Mouse (Mus musculus) MEL (cell line): ENCODE measurements around the gene Olfr854. TPM values are rescaled to one million over a fixed set of nuclear protein-coding genes. Genes with fewer than 3 reads are reported as not detected.

Source experiments
- DNase-seq: peaks from one replicate; pipeline ENCODE4 v3.0.0; 2011; ENCODE audit warnings: low read depth, low spot score
- H3K27ac ChIP-seq: 2 replicates; pipeline ENCODE4 v1.5.1; 2012; ENCODE audit warnings: low read depth, mild to moderate bottlenecking, control low read depth, low read length, moderate library complexity; ENCODE audit not compliant: control insufficient read depth
- H3K27me3 ChIP-seq, 2 experiments: fragments of 150-350 bp in 1 of 2; sonication (generic) in 1 of 2; 2 replicates each; pipeline ENCODE4 v1.6.1; 2012; ENCODE audit warnings: low read length in 2 of 2, mild to moderate bottlenecking in 2 of 2, improper control_type of control experiment in 1 of 2, moderate library complexity in 1 of 2; ENCODE audit not compliant: insufficient read depth in 2 of 2, control insufficient read depth in 1 of 2
- H3K36me3 ChIP-seq, 2 experiments: 2 replicates each; pipeline ENCODE4 v1.6.1; 2012 to 2014; ENCODE audit warnings: low read length in 2 of 2, improper control_type of control experiment in 1 of 2, inconsistent platforms in 1 of 2, mild to moderate bottlenecking in 1 of 2; ENCODE audit not compliant: insufficient read depth in 2 of 2, control insufficient read depth in 1 of 2
- H3K4me1 ChIP-seq, 2 experiments: fragments of 150-350 bp in 1 of 2; sonication (generic) in 1 of 2; 2 replicates each; pipeline ENCODE4 v1.6.1; 2012; ENCODE audit warnings: low read length in 2 of 2, improper control_type of control experiment in 1 of 2, mild to moderate bottlenecking in 1 of 2; ENCODE audit not compliant: insufficient read depth in 2 of 2, control insufficient read depth in 1 of 2
- H3K4me3 ChIP-seq, 2 experiments: fragments of 150-350 bp in 1 of 2; sonication (generic) in 1 of 2; 2 replicates each; pipeline ENCODE4 v1.5.1; 2012; ENCODE audit warnings: low read depth in 2 of 2, low read length in 2 of 2, mild to moderate bottlenecking in 2 of 2, moderate library complexity in 2 of 2, control low read depth in 1 of 2, improper control_type of control experiment in 1 of 2; ENCODE audit not compliant: control insufficient read depth in 1 of 2, insufficient read depth in 1 of 2
- H3K79me2 ChIP-seq: 2 replicates; pipeline ENCODE4 v1.6.1; 2012; ENCODE audit warnings: mild to moderate bottlenecking, low read length, moderate library complexity; ENCODE audit not compliant: control insufficient read depth, poor library complexity, insufficient read depth
- H3K9ac ChIP-seq: 2 replicates; pipeline ENCODE4 v1.6.1; 2012; ENCODE audit warnings: low read depth, mild to moderate bottlenecking, control low read depth, low read length, moderate library complexity; ENCODE audit not compliant: control insufficient read depth, poor library complexity, severe bottlenecking
- H3K9me3 ChIP-seq: fragments of 150-350 bp; sonication (generic); replicated peaks from 2 replicates; pipeline ENCODE4 v1.6.1; 2012; ENCODE audit warnings: mild to moderate bottlenecking, low read length, improper control_type of control experiment, moderate library complexity; ENCODE audit not compliant: insufficient read depth
- BHLHE40 ChIP-seq: IDR thresholded peaks from 2 replicates; pipeline ENCODE4 v1.6.1; 2012; ENCODE audit warnings: low read depth, mild to moderate bottlenecking, inconsistent platforms, low read length, improper control_type of control experiment, borderline replicate concordance
- CHD1 ChIP-seq: IDR thresholded peaks from 2 replicates; pipeline ENCODE4 v1.6.1; 2012; ENCODE audit warnings: low read depth, mild to moderate bottlenecking, inconsistent platforms, low read length, improper control_type of control experiment
- CHD2 ChIP-seq: IDR thresholded peaks from 2 replicates; pipeline ENCODE4 v1.6.1; 2011; ENCODE audit warnings: low read length, improper control_type of control experiment
- CTCF ChIP-seq, 3 experiments: IDR thresholded peaks in 2 of 3; conservative IDR thresholded peaks in 1 of 3; 2 replicates each; pipeline ENCODE4 v1.5.1; 2011 to 2012; ENCODE audit warnings: low read length in 3 of 3, low read depth in 2 of 3, mild to moderate bottlenecking in 2 of 3, improper control_type of control experiment in 1 of 3, inconsistent platforms in 1 of 3, mixed read lengths in 1 of 3, moderate library complexity in 1 of 3; ENCODE audit not compliant: control insufficient read depth in 1 of 3, insufficient read depth in 1 of 3, poor library complexity in 1 of 3, severe bottlenecking in 1 of 3
- E2F4 ChIP-seq: IDR thresholded peaks from 2 replicates; pipeline ENCODE4 v1.6.1; 2011; ENCODE audit warnings: low read depth, low read length, improper control_type of control experiment, borderline replicate concordance
- ELF1 ChIP-seq: IDR thresholded peaks from 2 replicates; pipeline ENCODE4 v1.6.1; 2014; ENCODE audit warnings: low read depth, mild to moderate bottlenecking, inconsistent platforms, low read length, improper control_type of control experiment, moderate library complexity
- EP300 ChIP-seq, 2 experiments: IDR thresholded peaks; 2 replicates each; pipeline ENCODE4 v1.6.1; 2011; ENCODE audit warnings: improper control_type of control experiment in 2 of 2, low read length in 2 of 2, low read depth in 1 of 2, mild to moderate bottlenecking in 1 of 2
- GABPA ChIP-seq: IDR thresholded peaks from 2 replicates; pipeline ENCODE4 v1.6.1; 2012; ENCODE audit warnings: low read depth, mild to moderate bottlenecking, inconsistent platforms, low read length, improper control_type of control experiment, moderate library complexity
- JUND ChIP-seq: IDR thresholded peaks from 2 replicates; pipeline ENCODE4 v1.6.1; 2011; ENCODE audit warnings: low read depth, mild to moderate bottlenecking, improper control_type of control experiment, low read length
- MAX ChIP-seq: IDR thresholded peaks from 2 replicates; pipeline ENCODE4 v1.6.1; 2011; ENCODE audit warnings: low read length, improper control_type of control experiment
- MEF2A ChIP-seq: IDR thresholded peaks from 2 replicates; pipeline ENCODE4 v1.6.1; 2014; ENCODE audit warnings: low read depth, mild to moderate bottlenecking, inconsistent platforms, low read length, improper control_type of control experiment; ENCODE audit not compliant: poor library complexity, insufficient replicate concordance, severe bottlenecking; ENCODE audit errors: extremely low read depth
- MXI1 ChIP-seq: IDR thresholded peaks from 2 replicates; pipeline ENCODE4 v1.6.1; 2011; ENCODE audit warnings: mild to moderate bottlenecking, low read depth, low read length, improper control_type of control experiment
- MYB ChIP-seq: IDR thresholded peaks from 2 replicates; pipeline ENCODE4 v1.6.1; 2011; ENCODE audit warnings: mild to moderate bottlenecking, low read depth, low read length, improper control_type of control experiment
- POLR2A ChIP-seq, 2 experiments: IDR thresholded peaks; 2 replicates each; pipeline ENCODE4 v1.6.1; 2011 to 2012; ENCODE audit warnings: low read length in 2 of 2, mild to moderate bottlenecking in 2 of 2, control low read depth in 1 of 2, improper control_type of control experiment in 1 of 2, low read depth in 1 of 2, moderate library complexity in 1 of 2; ENCODE audit not compliant: control insufficient read depth in 1 of 2, insufficient read depth in 1 of 2, poor library complexity in 1 of 2
- POLR2AphosphoS2 ChIP-seq: IDR thresholded peaks from 2 replicates; pipeline ENCODE4 v1.6.1; 2011; ENCODE audit warnings: low read length, improper control_type of control experiment
- POLR2AphosphoS5 ChIP-seq: IDR thresholded peaks from 2 replicates; pipeline ENCODE4 v1.6.1; 2012; ENCODE audit warnings: low read depth, borderline replicate concordance, mild to moderate bottlenecking, inconsistent platforms, low read length, moderate library complexity, mixed read lengths
- RAD21 ChIP-seq: IDR thresholded peaks from 2 replicates; pipeline ENCODE4 v1.6.1; 2011; ENCODE audit warnings: mild to moderate bottlenecking, low read depth, low read length, improper control_type of control experiment
- RCOR1 ChIP-seq: IDR thresholded peaks from 2 replicates; pipeline ENCODE4 v1.6.1; 2012; ENCODE audit warnings: low read depth, mild to moderate bottlenecking, inconsistent platforms, low read length, improper control_type of control experiment
- SIN3A ChIP-seq: IDR thresholded peaks from 2 replicates; pipeline ENCODE4 v1.6.1; 2012; ENCODE audit warnings: low read length, improper control_type of control experiment, inconsistent platforms
- TAL1 ChIP-seq: IDR thresholded peaks from 2 replicates; pipeline ENCODE4 v1.6.1; 2012; ENCODE audit warnings: mild to moderate bottlenecking, inconsistent platforms, low read length, moderate library complexity, mixed read lengths
- TCF12 ChIP-seq: IDR thresholded peaks from 2 replicates; pipeline ENCODE4 v1.6.1; 2014; ENCODE audit warnings: low read depth, mild to moderate bottlenecking, inconsistent platforms, low read length, improper control_type of control experiment, moderate library complexity
- UBTF ChIP-seq: IDR thresholded peaks from 2 replicates; pipeline ENCODE4 v1.6.1; 2012; ENCODE audit warnings: low read depth, mild to moderate bottlenecking, inconsistent platforms, low read length, improper control_type of control experiment, moderate library complexity, borderline replicate concordance; ENCODE audit not compliant: insufficient read depth
- USF1 ChIP-seq: IDR thresholded peaks from 2 replicates; pipeline ENCODE4 v1.6.1; 2014; ENCODE audit warnings: low read depth, mild to moderate bottlenecking, inconsistent platforms, low read length, improper control_type of control experiment, moderate library complexity
- ZNF384 ChIP-seq: IDR thresholded peaks from 2 replicates; pipeline ENCODE4 v1.6.1; 2012; ENCODE audit warnings: low read depth, mild to moderate bottlenecking, inconsistent platforms, low read length, improper control_type of control experiment
- polyA plus RNA-seq, 2 experiments: library from polyadenylated mRNA; stranded (reverse) in 1 of 2; unstranded in 1 of 2; fragments of >175 nt in 1 of 2; fragments of >200 nt in 1 of 2; gene quantifications; 2 replicates each; pipeline versions ENCODE4 v1.2.1 to v1.2.4; 2012; ENCODE audit warnings: low replicate concordance in 2 of 2, low read depth in 1 of 2; ENCODE audit not compliant: insufficient read length in 2 of 2, insufficient read depth in 1 of 2, missing spikeins in 1 of 2
- total RNA-seq: library from RNA; depleted of rRNA; stranded (reverse); fragments of 300-350 nt; gene quantifications from 2 replicates; pipeline ENCODE4 v1.2.3, GENCODE M21; 2012; rRNA removed

The Olfr854 gene
- total RNA-seq (not detected in 2 replicates), polyA plus RNA-seq (not detected)

GRCm38 (mm10) chr9:19567282-19567681 lies at the start of gene Olfr854:
Gene Olfr854 (minus strand): TSS chr9:19567382.
- no peaks in the 10 kb centered on the region for H3K27me3 ChIP-seq
- H3K9me3 ChIP-seq, result no peaks in the 10 kb centered on the region
- H3K79me2 ChIP-seq, result no peaks in the 10 kb centered on the region
- no peak for TF ChIP-seq UBTF
- no peak for TF ChIP-seq MYB
- TF ChIP-seq CHD1, result no peak
- TF ChIP-seq POLR2AphosphoS5, result no peak
- TF ChIP-seq E2F4, result no peak
- no peak for TF ChIP-seq RCOR1
- no peak for TF ChIP-seq MXI1
- TF ChIP-seq BHLHE40, result no peak
- TF ChIP-seq TCF12, result no peak
- no peak for TF ChIP-seq CTCF (IDR thresholded peaks at IDR 0.05 in 2 of 3, conservative IDR thresholded peaks at IDR 0.05 in 1 of 3; ENCODE audit: control insufficient read depth in 1 of 3, insufficient read depth in 1 of 3, low read depth in 2 of 3, low read length in 3 of 3, poor library complexity in 1 of 3, severe bottlenecking in 1 of 3)
- no peak for TF ChIP-seq POLR2A (IDR thresholded peaks at IDR 0.05; ENCODE audit: control insufficient read depth in 1 of 2, insufficient read depth in 1 of 2, low read depth in 1 of 2, low read length in 2 of 2, poor library complexity in 1 of 2)
- TF ChIP-seq ZNF384, result no peak
- TF ChIP-seq EP300 (IDR thresholded peaks at IDR 0.05; ENCODE audit: low read depth in 1 of 2, low read length in 2 of 2), result no peak
- no peak for TF ChIP-seq ELF1
- no peak for TF ChIP-seq CHD2
- TF ChIP-seq SIN3A, result no peak
- no peak for TF ChIP-seq USF1
- no peak for TF ChIP-seq GABPA
- TF ChIP-seq MAX, result no peak
- H3K27ac ChIP-seq, result no peak within 1 kb of the TSS
- no peaks in the 10 kb centered on the region for H3K36me3 ChIP-seq
- no peaks in the 10 kb centered on the region for H3K4me1 ChIP-seq
- no peak within 1 kb of the TSS for H3K4me3 ChIP-seq
- DNase-seq, result no peak
- H3K9ac ChIP-seq, result no peak within 1 kb of the TSS

- H3K9me3 ChIP-seq, result no peaks in the 10 kb centered on the region
- H3K4me3 ChIP-seq, result no peak within 1 kb of the TSS
- no peaks in the 10 kb centered on the region for H3K4me1 ChIP-seq
- H3K27me3 ChIP-seq, result peaks cover 0 to 3% of the 10 kb centered on the region in 2 experiments; a peak in 2 of 4 replicates
- DNase-seq, result no peak
- TF ChIP-seq ELF1, result no peak
- TF ChIP-seq ZNF384, result no peak
- TF ChIP-seq POLR2AphosphoS5, result no peak
- TF ChIP-seq POLR2AphosphoS2, result no peak
- no peak for TF ChIP-seq TAL1
- no peak for TF ChIP-seq EP300 (IDR thresholded peaks at IDR 0.05; ENCODE audit: low read depth in 1 of 2, low read length in 2 of 2)
- no peak for TF ChIP-seq RCOR1
- TF ChIP-seq E2F4, result no peak
- no peak for TF ChIP-seq JUND
- no peak for TF ChIP-seq MAX
- no peak for TF ChIP-seq MEF2A
- TF ChIP-seq RAD21, result no peak
- TF ChIP-seq MXI1, result no peak
- no peaks in the 10 kb centered on the region for H3K36me3 ChIP-seq
- H3K27ac ChIP-seq, result no peak within 1 kb of the TSS
- H3K9ac ChIP-seq, result no peak within 1 kb of the TSS
- no peaks in the 10 kb centered on the region for H3K79me2 ChIP-seq
These were observed 15.1 kb upstream of the Olfr854 start, which contains the start of gene Olfr855 for GRCm38 (mm10) chr9:19582317-19582716. Gene Olfr855 (plus strand): TSS chr9:19582617.
